Mouse (Mus musculus) erythroblast, embryonic 14.5 days (primary cell): ENCODE data around the gene Gpr62. TPM values are rescaled to one million over a fixed set of nuclear protein-coding genes. Genes with fewer than 3 reads are reported as not detected.
A peak's percentile ranks its signal among the peaks of the same experiment; 100 is the strongest.

Source experiments
- H3K27me3 ChIP-seq: 2 replicates; pipeline ENCODE4 v1.6.1; 2012; ENCODE audit warnings: inconsistent platforms; ENCODE audit not compliant: control insufficient read depth
- H3K36me3 ChIP-seq: 2 replicates; pipeline ENCODE4 v1.6.1; 2012; ENCODE audit warnings: mild to moderate bottlenecking, inconsistent platforms; ENCODE audit not compliant: control insufficient read depth
- H3K4me1 ChIP-seq: 2 replicates; pipeline ENCODE4 v1.6.1; 2012; ENCODE audit warnings: inconsistent platforms; ENCODE audit not compliant: control insufficient read depth
- H3K4me3 ChIP-seq: replicated peaks from 2 replicates; pipeline ENCODE3; 2012; ENCODE audit warnings: moderate library complexity, mild to moderate bottlenecking, inconsistent platforms
- H3K9me3 ChIP-seq: 2 replicates; pipeline ENCODE4 v1.6.1; 2012; ENCODE audit warnings: low read length, inconsistent platforms, mixed read lengths; ENCODE audit not compliant: control insufficient read depth
- GATA1 ChIP-seq: IDR thresholded peaks from 2 replicates; pipeline ENCODE4 v1.6.1; 2012; ENCODE audit warnings: low read length, inconsistent platforms, mixed read lengths
- TAL1 ChIP-seq: IDR thresholded peaks from 3 replicates; pipeline ENCODE4 v1.6.1; 2012; ENCODE audit warnings: low read length, inconsistent platforms, mixed read lengths
- polyA plus RNA-seq: library from polyadenylated mRNA; stranded (reverse); fragments of >175 nt; gene quantifications from 2 replicates; pipeline ENCODE4 v1.2.3, GENCODE M21; 2012

The Gpr62 gene
- polyA plus RNA-seq, 1 experiment = not detected

- peaks cover 29% of the 10 kb centered on the region for H3K4me1 ChIP-seq
- no peak for TF ChIP-seq GATA1
- H3K4me3 ChIP-seq = peak within 1 kb of the TSS; percentile 62
- peaks cover 51% of the 10 kb centered on the region for H3K27me3 ChIP-seq
- H3K9me3 ChIP-seq = no peaks in the 10 kb centered on the region
- no peaks in the 10 kb centered on the region for H3K36me3 ChIP-seq
Observed at GRCm38 (mm10) chr9:106453271-106454070, 12.3 kb downstream of the Gpr62 start, which contains the start of gene Pcbp4. Gene Pcbp4 (plus strand): TSS chr9:106453291.

GRCm38 (mm10) chr9:106452821-106453220, 12.9 kb downstream of the Gpr62 start:
- no peaks in the 10 kb centered on the region for H3K9me3 ChIP-seq
- TF ChIP-seq TAL1 (no peak), GATA1 (no peak)
- H3K4me3 ChIP-seq = peak overlapping the region; percentile 62
- H3K36me3 ChIP-seq = no peaks in the 10 kb centered on the region
- peaks cover 51% of the 10 kb centered on the region for H3K27me3 ChIP-seq
- H3K4me1 ChIP-seq = peaks cover 35% of the 10 kb centered on the region

DNA sequence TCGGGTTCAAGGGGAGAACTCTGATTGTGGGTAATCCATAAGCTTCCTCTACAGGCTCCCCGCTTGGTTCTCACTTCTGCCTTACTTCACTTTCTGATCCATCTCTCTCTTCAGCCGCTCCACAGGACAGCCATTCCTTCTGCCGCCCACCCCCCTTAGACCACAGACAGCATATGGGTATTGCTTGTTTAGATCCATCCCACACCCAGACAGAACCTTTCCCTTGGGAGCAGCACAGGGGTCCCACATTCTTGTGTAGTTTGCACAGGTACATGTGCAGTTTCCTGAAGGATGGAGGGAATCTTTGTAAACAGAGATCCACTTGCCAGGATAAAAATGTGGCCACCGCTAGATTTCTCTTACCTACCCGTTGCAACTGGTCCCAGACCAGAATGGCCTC, 13.4 kb downstream of the Gpr62 start:
- no peak overlapping the region for H3K4me3 ChIP-seq
- H3K4me1 ChIP-seq = peaks cover 40% of the 10 kb centered on the region
- TF ChIP-seq TAL1 (no peak), GATA1 (no peak)
- H3K36me3 ChIP-seq = no peaks in the 10 kb centered on the region
- peaks cover 51% of the 10 kb centered on the region for H3K27me3 ChIP-seq
- H3K9me3 ChIP-seq = no peaks in the 10 kb centered on the region

GRCm38 (mm10) chr9:106451899-106452298, 13.8 kb downstream of the Gpr62 start:
- Histone ChIP-seq H3K36me3 (no peaks in the 10 kb centered on the region), H3K4me1 (peaks cover 44% of the 10 kb centered on the region), H3K4me3 (no peak overlapping the region), H3K9me3 (no peaks in the 10 kb centered on the region), H3K27me3 (peaks cover 51% of the 10 kb centered on the region)
- no peak for TF ChIP-seq GATA1
- no peak for TF ChIP-seq TAL1

- Histone ChIP-seq H3K4me1 (peaks cover 46% of the 10 kb centered on the region), H3K36me3 (no peaks in the 10 kb centered on the region), H3K27me3 (peaks cover 51% of the 10 kb centered on the region), H3K4me3 (no peak overlapping the region), H3K9me3 (no peaks in the 10 kb centered on the region)
- TF ChIP-seq TAL1 = no peak
- no peak for TF ChIP-seq GATA1
Observed at GRCm38 (mm10) chr9:106451298-106451697, 14.4 kb downstream of the Gpr62 start.

DNA sequence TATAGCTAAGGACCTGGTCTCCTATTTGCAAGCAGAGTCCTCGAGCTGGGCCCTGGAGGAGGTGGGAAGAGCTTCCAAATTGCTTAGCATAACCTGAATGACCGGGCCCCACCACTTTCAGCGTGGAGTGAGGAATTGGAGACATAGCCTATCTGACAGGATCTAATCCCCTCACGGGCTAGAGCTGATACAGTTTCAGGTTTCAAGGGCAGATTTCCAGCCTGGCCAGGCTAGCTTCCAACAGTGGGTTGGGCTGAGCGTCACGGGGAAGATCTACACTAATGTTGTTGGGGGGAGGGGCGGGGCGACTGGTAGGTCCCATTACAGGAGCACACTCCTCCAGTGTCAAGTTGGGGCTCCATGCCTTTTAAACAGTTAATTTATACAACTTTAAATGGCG, 15.1 kb downstream of the Gpr62 start:
- TF ChIP-seq GATA1 (no peak), TAL1 (no peak)
- H3K4me1 ChIP-seq = peaks cover 47% of the 10 kb centered on the region
- H3K4me3 ChIP-seq = no peak overlapping the region
- no peaks in the 10 kb centered on the region for H3K36me3 ChIP-seq
- peaks cover 51% of the 10 kb centered on the region for H3K27me3 ChIP-seq
- H3K9me3 ChIP-seq = no peaks in the 10 kb centered on the region

DNA sequence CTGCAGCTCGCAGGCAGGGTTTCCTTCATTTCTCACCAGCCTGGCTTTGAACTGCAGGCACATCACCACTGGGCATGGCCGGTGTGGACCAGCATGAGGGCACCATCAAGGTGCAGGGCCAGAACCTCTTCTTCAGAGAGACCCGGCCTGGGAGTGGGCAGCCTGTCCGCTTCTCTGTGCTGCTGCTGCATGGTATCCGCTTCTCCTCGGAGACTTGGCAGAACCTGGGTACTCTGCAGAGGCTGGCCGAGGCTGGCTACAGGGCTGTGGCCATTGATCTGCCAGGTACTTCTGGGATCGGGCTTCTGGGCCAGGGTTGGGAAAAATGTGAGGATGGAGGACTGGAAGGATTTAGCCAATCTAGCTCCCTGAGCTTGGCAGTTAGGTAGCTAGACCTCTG, 15.8 kb downstream of the Gpr62 start:
- no peak overlapping the region for H3K4me3 ChIP-seq
- TF ChIP-seq TAL1 (no peak), GATA1 (no peak)
- H3K27me3 ChIP-seq = peaks cover 45% of the 10 kb centered on the region
- H3K36me3 ChIP-seq = no peaks in the 10 kb centered on the region
- no peaks in the 10 kb centered on the region for H3K9me3 ChIP-seq
- peaks cover 49% of the 10 kb centered on the region for H3K4me1 ChIP-seq

DNA sequence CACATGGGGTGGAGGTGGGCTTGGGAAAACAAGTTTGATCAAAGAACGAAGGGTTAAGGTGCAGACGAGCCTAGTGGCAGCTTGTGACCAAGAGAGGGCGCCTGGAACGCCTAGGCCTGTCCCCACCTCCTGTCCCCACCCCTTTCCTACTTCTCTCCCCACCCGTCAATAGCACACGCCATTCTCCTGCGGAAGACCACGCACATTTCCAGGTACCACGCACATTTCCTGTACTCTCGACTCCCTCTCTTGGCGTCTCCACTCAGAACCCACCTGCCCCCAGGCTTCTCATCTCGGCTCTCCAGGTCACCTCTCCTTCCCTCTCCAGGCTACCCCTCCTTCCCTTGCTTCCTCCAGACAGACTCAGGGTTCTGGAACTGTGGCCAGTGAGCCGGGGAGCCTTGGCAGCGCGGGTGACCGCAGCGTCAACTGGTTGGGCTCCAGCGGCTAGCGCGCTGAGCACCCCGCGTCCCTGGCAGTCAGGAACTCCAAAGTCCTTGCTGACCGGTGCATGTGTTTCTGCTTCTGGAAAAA, 17.2 kb downstream of the Gpr62 start:
- peaks cover 32% of the 10 kb centered on the region for H3K27me3 ChIP-seq
- H3K4me3 ChIP-seq = peak overlapping the region; percentile 52
- H3K36me3 ChIP-seq = no peaks in the 10 kb centered on the region
- TF ChIP-seq GATA1 (no peak), TAL1 (no peak)
- peaks cover 38% of the 10 kb centered on the region for H3K4me1 ChIP-seq
- no peaks in the 10 kb centered on the region for H3K9me3 ChIP-seq

DNA sequence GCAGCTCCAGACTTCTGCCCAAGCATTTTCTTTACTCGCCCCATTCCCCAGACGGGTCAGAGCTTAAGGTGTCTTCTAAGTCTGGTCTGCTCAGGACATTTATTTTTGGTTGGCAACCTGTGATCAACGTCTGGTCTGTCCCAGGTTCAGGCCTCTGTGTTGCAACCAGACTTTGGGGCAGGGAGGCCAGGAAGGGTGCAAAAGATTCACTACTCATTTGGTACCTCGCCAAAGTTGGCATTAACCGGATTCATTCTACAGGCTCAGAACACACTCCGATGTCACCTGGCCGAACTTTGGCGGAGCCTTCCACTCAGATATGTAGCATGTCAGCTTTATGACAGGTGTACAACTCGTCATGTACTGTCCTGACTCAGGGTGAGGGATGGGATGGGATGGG, 17.8 kb downstream of the Gpr62 start:
- Histone ChIP-seq H3K36me3 (no peaks in the 10 kb centered on the region), H3K9me3 (no peaks in the 10 kb centered on the region), H3K4me3 (peak overlapping the region; percentile 63), H3K4me1 (peaks cover 32% of the 10 kb centered on the region), H3K27me3 (peaks cover 27% of the 10 kb centered on the region)
- TF ChIP-seq GATA1 = no peak
- no peak for TF ChIP-seq TAL1

GRCm38 (mm10) chr9:106447348-106447747, 18.4 kb downstream of the Gpr62 start, which contains the start of the genes Abhd14b and Abhd14a:
Gene Abhd14b (plus strand): TSS chr9:106447459.
Gene Abhd14a (minus strand): TSS chr9:106447678.
- TF ChIP-seq TAL1 (no peak), GATA1 (no peak)
- H3K36me3 ChIP-seq = no peaks in the 10 kb centered on the region
- H3K4me3 ChIP-seq = peak within 1 kb of the TSS; percentile 63
- H3K9me3 ChIP-seq = no peaks in the 10 kb centered on the region
- H3K27me3 ChIP-seq = peaks cover 21% of the 10 kb centered on the region
- peaks cover 28% of the 10 kb centered on the region for H3K4me1 ChIP-seq
